Mouse (Mus musculus): ENCODE measurements around the gene Mrpl1. TPM values are rescaled to one million over a fixed set of nuclear protein-coding genes. Genes with fewer than 3 reads are reported as not detected.
A peak's percentile ranks its signal among the peaks of the same experiment; 100 is the strongest.

Mrpl1 gene
- polyA plus RNA-seq, 1 experiment: 5.7 TPM

DNA sequence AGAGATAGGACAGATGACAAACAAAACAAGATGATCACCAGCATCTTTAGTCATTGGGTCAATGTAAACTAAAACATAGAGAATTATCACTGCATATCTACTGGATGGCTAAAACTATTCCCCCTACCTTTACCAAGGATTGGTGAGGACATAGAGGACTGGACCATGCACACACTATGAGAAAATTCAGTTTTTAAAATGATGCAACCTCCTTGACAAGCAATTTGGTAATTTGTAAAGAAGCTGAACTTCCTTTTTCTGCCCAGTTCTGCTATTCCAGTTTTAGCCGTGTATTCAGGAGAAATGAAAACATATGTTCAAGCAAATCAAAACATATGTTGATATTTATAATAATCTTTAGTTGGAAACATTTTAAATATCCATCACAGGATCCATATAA, 35.2 kb downstream of the Mrpl1 start:
- no peak for TF ChIP-seq MYOD1 (IDR thresholded peaks at IDR 0.05; ENCODE audit: control insufficient read depth, insufficient read length, low read depth)
- TF ChIP-seq MAX (IDR thresholded peaks at IDR 0.05): no peak
- no peak for TF ChIP-seq CEBPB (IDR thresholded peaks at IDR 0.05; ENCODE audit: low read depth)
- no peak for TF ChIP-seq CTCF (IDR thresholded peaks at IDR 0.05; ENCODE audit: control insufficient read depth, insufficient read depth, insufficient read length)
- no peak for TF ChIP-seq MYOG (IDR thresholded peaks at IDR 0.05; ENCODE audit: control insufficient read depth, extremely low read depth, insufficient read length)
- no peak for TF ChIP-seq USF1 (IDR thresholded peaks at IDR 0.05; ENCODE audit: low read depth)
- TF ChIP-seq FOSL1 (IDR thresholded peaks at IDR 0.05; ENCODE audit: insufficient read depth, low read length, poor library complexity, severe bottlenecking): no peak
- H3K79me3 ChIP-seq (ENCODE audit: low read depth): no peaks in the 10 kb centered on the region
- H3K36me3 ChIP-seq (ENCODE audit: control insufficient read depth, insufficient read depth): peaks cover 27% of the 10 kb centered on the region

DNA sequence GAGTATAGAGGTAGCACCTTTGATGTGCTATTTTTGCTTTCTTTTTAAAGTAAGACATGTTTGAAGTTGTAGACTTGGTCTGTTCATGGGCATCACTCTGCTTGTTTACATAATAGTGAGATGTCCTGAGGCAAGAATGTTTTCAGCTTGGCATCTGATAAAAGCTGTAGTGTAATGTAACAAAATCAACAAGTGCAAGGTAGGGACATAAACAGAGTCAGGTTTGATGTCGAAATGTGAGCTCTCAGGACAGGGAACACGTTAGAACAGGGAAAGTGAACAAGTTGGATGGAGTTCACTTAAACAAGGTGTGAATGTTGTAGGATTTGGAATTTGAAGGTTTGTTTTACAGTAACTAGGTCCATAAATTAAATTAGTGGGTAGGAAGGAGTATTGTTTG, 44.7 kb downstream of the Mrpl1 start:
- Histone ChIP-seq H3K79me2 (ENCODE audit: control insufficient read depth, insufficient read depth) (no peaks in the 10 kb centered on the region), H3K79me3 (ENCODE audit: low read depth) (no peaks in the 10 kb centered on the region), H3K27me3 (ENCODE audit: control insufficient read depth, insufficient read depth, insufficient read length) (no peaks in the 10 kb centered on the region), H3ac (ENCODE audit: control insufficient read depth, insufficient read length, low read depth) (no peak overlapping the region), H3K36me3 (ENCODE audit: control insufficient read depth, insufficient read depth) (no peaks in the 10 kb centered on the region), H3K4me3 (ENCODE audit: insufficient read depth, poor library complexity, severe bottlenecking) (no peak overlapping the region)
- TF ChIP-seq FOSL1 (IDR thresholded peaks at IDR 0.05; ENCODE audit: insufficient read depth, low read length, poor library complexity, severe bottlenecking) (no peak), USF1 (IDR thresholded peaks at IDR 0.05; ENCODE audit: low read depth) (no peak), CEBPB (IDR thresholded peaks at IDR 0.05; ENCODE audit: low read depth) (no peak), MYOD1 (IDR thresholded peaks at IDR 0.05; ENCODE audit: control insufficient read depth, insufficient read length, low read depth) (no peak), CTCF (IDR thresholded peaks at IDR 0.05; ENCODE audit: control insufficient read depth, insufficient read depth, insufficient read length) (no peak), MAX (IDR thresholded peaks at IDR 0.05) (no peak), MYOG (IDR thresholded peaks at IDR 0.05; ENCODE audit: control insufficient read depth, extremely low read depth, insufficient read length) (no peak)

More for the DNA sequence above, 35.2 kb downstream of the Mrpl1 start:
- H3K79me2 ChIP-seq (ENCODE audit: control insufficient read depth, insufficient read depth): no peaks in the 10 kb centered on the region
- no peak overlapping the region for H3ac ChIP-seq (ENCODE audit: control insufficient read depth, insufficient read length, low read depth)
- H3K4me3 ChIP-seq (ENCODE audit: insufficient read depth, poor library complexity, severe bottlenecking): no peak overlapping the region
- H3K27me3 ChIP-seq (ENCODE audit: control insufficient read depth, insufficient read depth, insufficient read length): no peaks in the 10 kb centered on the region

DNA sequence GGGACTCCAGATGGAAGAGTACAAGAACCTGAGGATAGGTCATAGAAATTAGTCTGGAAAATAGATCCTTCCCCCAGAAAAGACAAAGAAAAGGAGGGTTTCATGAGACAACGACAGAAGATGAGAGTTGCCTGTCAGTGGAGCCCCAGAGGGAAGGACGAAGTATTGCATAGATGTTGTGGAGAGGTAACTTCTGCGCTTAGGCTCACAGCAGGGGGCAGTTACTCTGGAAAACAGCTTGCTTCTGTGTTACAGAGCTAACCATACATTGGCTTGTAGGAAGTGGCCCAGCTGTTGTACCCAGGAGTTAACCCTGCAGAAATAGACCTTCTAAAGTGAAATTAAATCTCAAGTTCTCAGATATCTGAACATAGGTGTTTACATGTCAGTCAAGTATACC, 45.9 kb downstream of the Mrpl1 start:
- Histone ChIP-seq H3K4me3 (ENCODE audit: insufficient read depth, poor library complexity, severe bottlenecking) (no peak overlapping the region), H3K27me3 (ENCODE audit: control insufficient read depth, insufficient read depth, insufficient read length) (no peaks in the 10 kb centered on the region), H3ac (ENCODE audit: control insufficient read depth, insufficient read length, low read depth) (no peak overlapping the region), H3K36me3 (ENCODE audit: control insufficient read depth, insufficient read depth) (no peaks in the 10 kb centered on the region), H3K79me3 (ENCODE audit: low read depth) (no peaks in the 10 kb centered on the region), H3K79me2 (ENCODE audit: control insufficient read depth, insufficient read depth) (no peaks in the 10 kb centered on the region)
- no peak for TF ChIP-seq MYOG (IDR thresholded peaks at IDR 0.05; ENCODE audit: control insufficient read depth, extremely low read depth, insufficient read length)
- no peak for TF ChIP-seq MYOD1 (IDR thresholded peaks at IDR 0.05; ENCODE audit: control insufficient read depth, insufficient read length, low read depth)
- TF ChIP-seq CEBPB (IDR thresholded peaks at IDR 0.05; ENCODE audit: low read depth): no peak
- TF ChIP-seq MAX (IDR thresholded peaks at IDR 0.05): no peak
- no peak for TF ChIP-seq CTCF (IDR thresholded peaks at IDR 0.05; ENCODE audit: control insufficient read depth, insufficient read depth, insufficient read length)
- no peak for TF ChIP-seq FOSL1 (IDR thresholded peaks at IDR 0.05; ENCODE audit: insufficient read depth, low read length, poor library complexity, severe bottlenecking)
- no peak for TF ChIP-seq USF1 (IDR thresholded peaks at IDR 0.05; ENCODE audit: low read depth)

DNA sequence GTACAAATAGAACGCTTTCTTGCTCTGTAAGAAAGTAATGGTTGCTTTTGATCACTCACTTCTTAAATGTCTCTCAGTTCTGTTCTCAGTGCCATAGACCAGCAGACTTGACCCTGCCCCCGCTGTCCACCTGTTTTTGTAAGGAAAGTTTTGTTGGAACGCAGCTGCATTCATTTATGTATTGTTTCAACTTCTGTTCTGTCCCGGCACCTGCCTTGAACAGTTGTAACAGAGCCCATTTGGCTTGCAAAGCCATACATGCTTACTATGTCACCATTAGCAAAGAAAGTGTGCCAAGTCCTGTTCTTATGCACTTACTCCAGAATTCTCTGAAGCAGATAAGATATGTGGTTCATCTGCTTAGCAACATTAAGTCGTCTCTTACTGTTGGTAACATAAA, 48.9 kb downstream of the Mrpl1 start:
- peaks cover 19% of the 10 kb centered on the region for H3K36me3 ChIP-seq (ENCODE audit: control insufficient read depth, insufficient read depth)
- H3K4me3 ChIP-seq (ENCODE audit: insufficient read depth, poor library complexity, severe bottlenecking): no peak overlapping the region
- TF ChIP-seq CEBPB (IDR thresholded peaks at IDR 0.05; ENCODE audit: low read depth): no peak
- TF ChIP-seq CTCF (IDR thresholded peaks at IDR 0.05; ENCODE audit: control insufficient read depth, insufficient read depth, insufficient read length): no peak
- TF ChIP-seq MYOG (IDR thresholded peaks at IDR 0.05; ENCODE audit: control insufficient read depth, extremely low read depth, insufficient read length): no peak
- TF ChIP-seq USF1 (IDR thresholded peaks at IDR 0.05; ENCODE audit: low read depth): no peak
- TF ChIP-seq FOSL1 (IDR thresholded peaks at IDR 0.05; ENCODE audit: insufficient read depth, low read length, poor library complexity, severe bottlenecking): no peak
- TF ChIP-seq MYOD1 (IDR thresholded peaks at IDR 0.05; ENCODE audit: control insufficient read depth, insufficient read length, low read depth): no peak
- no peak for TF ChIP-seq MAX (IDR thresholded peaks at IDR 0.05)
- H3K79me3 ChIP-seq (ENCODE audit: low read depth): no peaks in the 10 kb centered on the region
- no peaks in the 10 kb centered on the region for H3K79me2 ChIP-seq (ENCODE audit: control insufficient read depth, insufficient read depth)
- no peaks in the 10 kb centered on the region for H3K27me3 ChIP-seq (ENCODE audit: control insufficient read depth, insufficient read depth, insufficient read length)
- H3ac ChIP-seq (ENCODE audit: control insufficient read depth, insufficient read length, low read depth): no peak overlapping the region

DNA sequence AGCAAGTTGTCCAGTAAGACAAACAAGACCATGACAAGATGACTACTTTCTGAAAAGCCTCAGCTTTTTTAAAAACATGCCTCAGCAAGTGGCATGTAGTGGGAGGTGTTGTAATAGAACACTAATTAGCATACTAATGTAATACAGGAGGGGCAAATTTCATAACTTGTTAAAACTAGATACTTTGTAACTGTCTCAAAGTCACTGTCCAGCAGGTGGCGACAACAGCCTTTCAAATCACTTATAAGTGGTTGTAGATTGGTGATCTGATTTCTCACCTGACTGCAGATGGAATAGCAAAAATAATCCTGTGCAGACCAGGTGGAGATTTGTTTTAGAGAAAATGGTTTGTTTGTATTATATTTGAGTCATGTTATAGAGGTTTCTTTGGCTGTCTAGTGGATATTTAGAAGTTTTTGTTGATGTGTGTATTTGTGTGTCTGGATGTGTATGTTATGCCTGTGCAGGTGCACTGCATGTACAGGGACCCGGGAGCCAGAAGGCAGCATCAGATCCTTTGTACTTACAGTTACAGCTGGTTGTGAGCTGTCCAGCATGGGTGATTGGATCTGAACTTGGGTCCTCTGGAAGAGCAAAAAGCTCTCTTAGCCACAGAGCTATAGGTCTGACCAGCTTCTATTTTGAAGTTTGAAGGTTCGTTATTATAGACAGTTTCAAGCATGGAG, 57.9 kb downstream of the Mrpl1 start:
- TF ChIP-seq CTCF (IDR thresholded peaks at IDR 0.05; ENCODE audit: control insufficient read depth, insufficient read depth, insufficient read length) (peak; percentile 10), FOSL1 (IDR thresholded peaks at IDR 0.05; ENCODE audit: insufficient read depth, low read length, poor library complexity, severe bottlenecking) (no peak), USF1 (IDR thresholded peaks at IDR 0.05; ENCODE audit: low read depth) (no peak), CEBPB (IDR thresholded peaks at IDR 0.05; ENCODE audit: low read depth) (no peak), MYOD1 (IDR thresholded peaks at IDR 0.05; ENCODE audit: control insufficient read depth, insufficient read length, low read depth) (no peak), MYOG (IDR thresholded peaks at IDR 0.05; ENCODE audit: control insufficient read depth, extremely low read depth, insufficient read length) (no peak), MAX (IDR thresholded peaks at IDR 0.05) (no peak)
- H3K79me3 ChIP-seq (ENCODE audit: low read depth): no peaks in the 10 kb centered on the region
- peaks cover 14% of the 10 kb centered on the region for H3K36me3 ChIP-seq (ENCODE audit: control insufficient read depth, insufficient read depth)
- H3ac ChIP-seq (ENCODE audit: control insufficient read depth, insufficient read length, low read depth): no peak overlapping the region
- no peaks in the 10 kb centered on the region for H3K79me2 ChIP-seq (ENCODE audit: control insufficient read depth, insufficient read depth)
- H3K4me3 ChIP-seq (ENCODE audit: insufficient read depth, poor library complexity, severe bottlenecking): no peak overlapping the region
- H3K27me3 ChIP-seq (ENCODE audit: control insufficient read depth, insufficient read depth, insufficient read length): no peaks in the 10 kb centered on the region
